Mouse (Mus musculus) midbrain, postnatal 0 days (tissue): ENCODE measurements around the gene Abcg1. TPM values are rescaled to one million over a fixed set of nuclear protein-coding genes. Genes with fewer than 3 reads are reported as not detected.
A peak's percentile ranks its signal among the peaks of the same experiment; 100 is the strongest.

Experiments
- ATAC-seq: fragments of 200-750 bp; cut with Nextera tagmentation; 2 replicates; pipeline ENCODE4 v1.8.0; 2017; ENCODE audit warnings: moderate number of reproducible peaks, mild to moderate bottlenecking, moderate TSS enrichment, moderate library complexity; ENCODE audit not compliant: low FRiP score
- DNase-seq: peaks from one replicate; pipeline ENCODE4 v3.0.0-alpha.2; 2015; ENCODE audit warnings: low spot score
- H3K27ac ChIP-seq: fragments of 300-500 bp; sonication (generic); 2 replicates; pipeline ENCODE4 v1.5.1; 2014; ENCODE audit warnings: low read depth, mild to moderate bottlenecking, low read length, mixed read lengths
- H3K27me3 ChIP-seq: fragments of 300-500 bp; sonication (generic); 2 replicates; pipeline ENCODE4 v1.6.1; 2014; ENCODE audit warnings: low read length, control low read depth, mixed read lengths; ENCODE audit not compliant: insufficient read depth
- H3K36me3 ChIP-seq: fragments of 300-500 bp; sonication (generic); 2 replicates; pipeline ENCODE4 v1.6.1; 2014; ENCODE audit warnings: low read length, control low read depth, mixed read lengths; ENCODE audit not compliant: insufficient read depth
- H3K4me1 ChIP-seq: fragments of 300-500 bp; sonication (generic); 2 replicates; pipeline ENCODE4 v1.6.1; 2014; ENCODE audit warnings: mild to moderate bottlenecking, control low read depth, antibody characterized with exemption, low read length, mixed read lengths; ENCODE audit not compliant: insufficient read depth
- H3K4me2 ChIP-seq: fragments of 300-500 bp; sonication (generic); 2 replicates; pipeline ENCODE4 v1.6.1; 2014; ENCODE audit warnings: low read depth, mild to moderate bottlenecking, low read length, mixed read lengths; ENCODE audit not compliant: poor library complexity, severe bottlenecking
- H3K4me3 ChIP-seq: fragments of 300-500 bp; sonication (generic); 2 replicates; pipeline ENCODE4 v1.5.1; 2014; ENCODE audit warnings: low read depth, mild to moderate bottlenecking, low read length, moderate library complexity
- H3K9ac ChIP-seq: fragments of 300-500 bp; sonication (generic); replicated peaks from 2 replicates; pipeline ENCODE4 v1.6.1; 2014; ENCODE audit warnings: mild to moderate bottlenecking, low read length, moderate library complexity, mixed read lengths; ENCODE audit not compliant: poor library complexity, severe bottlenecking
- H3K9me3 ChIP-seq: fragments of 300-500 bp; sonication (generic); 2 replicates; pipeline ENCODE4 v1.6.1; 2016; ENCODE audit warnings: low read length, control low read depth
- CTCF ChIP-seq: IDR thresholded peaks from 2 replicates; pipeline ENCODE4 v1.5.1; 2016; ENCODE audit warnings: antibody characterized with exemption, mild to moderate bottlenecking
- WGBS: fragments of 180-500 bp; shearing (Covaris S2); extraction: QIAGEN DNeasy Blood & Tissue Kit; methylation state at CpG from one replicate; pipeline ENCODE4 v1.1.7; 2014; 5-methylcytosine and 5-hydroxymethylcytosine counted together
- polyA plus RNA-seq: library from polyadenylated mRNA; unstranded; fragments of >200 nt; fragmentation: Nextera tagmentation; extraction: Ambion mirVana; gene quantifications from 2 replicates; pipeline ENCODE4 v1.2.1, GENCODE M21; 2015
- total RNA-seq: library from RNA; depleted of rRNA; stranded (reverse); fragments of >200 nt; gene quantifications from 2 replicates; pipeline ENCODE4 v1.2.3, GENCODE M21; 2014

Abcg1 gene
- total and polyA plus RNA-seq, 2 experiments from 2014 or later = 20.7 to 38.7 TPM

DNA sequence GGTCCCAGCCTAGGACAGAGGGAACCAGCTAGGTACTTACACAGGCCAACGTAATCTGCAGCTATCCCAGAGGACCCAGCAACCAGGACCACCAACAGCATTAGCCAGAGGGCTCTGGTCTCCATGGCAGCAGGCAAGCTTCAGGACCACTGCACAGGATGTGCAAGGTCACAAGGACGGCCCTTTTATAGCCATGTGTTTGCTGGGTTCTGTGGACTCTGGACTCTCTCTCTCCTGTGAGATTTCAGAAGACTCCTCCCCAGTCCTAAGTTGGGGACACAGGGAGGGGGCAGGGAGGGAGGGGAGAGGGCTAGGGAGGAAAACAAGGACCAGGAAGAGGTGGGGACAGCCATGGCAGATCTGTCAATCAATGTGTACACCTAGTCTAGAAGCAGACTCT is 72.0 kb downstream of the Abcg1 start, which contains the start of gene Tff3:
TSS of gene Tff3 (minus strand) at position 195 of the 400 bp plus-strand sequence.
- DNase-seq (no peak), ATAC-seq (no peak)
- 19% methylated on average over 2 of the region's 2 CpGs for WGBS
- Histone ChIP-seq H3K4me2 (no peak within 1 kb of the TSS), H3K27ac (no peak within 1 kb of the TSS), H3K27me3 (no peaks in the 10 kb centered on the region), H3K4me1 (no peaks in the 10 kb centered on the region), H3K9me3 (no peaks in the 10 kb centered on the region), H3K36me3 (no peaks in the 10 kb centered on the region), H3K4me3 (no peak within 1 kb of the TSS), H3K9ac (no peak within 1 kb of the TSS)
- no peak for TF ChIP-seq CTCF

DNA sequence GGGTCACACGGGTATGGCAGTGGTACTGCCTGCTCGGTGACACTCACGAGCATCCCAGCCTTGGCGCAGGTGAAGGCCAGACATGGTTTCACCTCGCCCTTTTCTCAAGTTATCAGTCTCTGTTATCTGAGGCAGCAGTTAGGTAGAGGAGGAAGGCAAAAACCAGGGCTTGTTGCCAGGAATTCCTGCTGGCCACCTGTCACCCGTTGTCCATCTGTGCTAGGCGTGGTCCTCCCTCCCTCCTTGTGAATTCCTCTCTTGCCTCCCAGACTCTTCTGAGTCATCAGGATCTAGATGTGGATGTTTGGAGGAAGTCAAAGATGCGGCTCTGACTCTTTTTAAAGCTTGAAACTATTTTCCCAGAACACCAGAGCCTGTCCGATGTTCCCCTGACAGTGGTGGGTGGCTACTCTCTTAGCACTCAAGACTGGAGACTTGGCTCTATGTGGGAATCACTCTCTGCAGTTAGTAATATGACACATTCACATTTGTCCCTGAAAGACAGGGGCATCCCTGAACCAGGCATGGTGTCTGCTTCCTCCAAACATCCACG is 73.9 kb downstream of the Abcg1 start:
- DNase-seq = peak; percentile 31
- H3K4me1 ChIP-seq = no peaks in the 10 kb centered on the region
- no peaks in the 10 kb centered on the region for H3K36me3 ChIP-seq
- H3K9ac ChIP-seq = no peak overlapping the region
- H3K9me3 ChIP-seq = no peaks in the 10 kb centered on the region
- no peak overlapping the region for H3K27ac ChIP-seq
- H3K27me3 ChIP-seq = no peaks in the 10 kb centered on the region
- 90% methylated on average over 10 of the region's 10 CpGs for WGBS
- no peak for TF ChIP-seq CTCF
- H3K4me2 ChIP-seq = no peak overlapping the region
- no peak for ATAC-seq
- H3K4me3 ChIP-seq = no peak overlapping the region

DNA sequence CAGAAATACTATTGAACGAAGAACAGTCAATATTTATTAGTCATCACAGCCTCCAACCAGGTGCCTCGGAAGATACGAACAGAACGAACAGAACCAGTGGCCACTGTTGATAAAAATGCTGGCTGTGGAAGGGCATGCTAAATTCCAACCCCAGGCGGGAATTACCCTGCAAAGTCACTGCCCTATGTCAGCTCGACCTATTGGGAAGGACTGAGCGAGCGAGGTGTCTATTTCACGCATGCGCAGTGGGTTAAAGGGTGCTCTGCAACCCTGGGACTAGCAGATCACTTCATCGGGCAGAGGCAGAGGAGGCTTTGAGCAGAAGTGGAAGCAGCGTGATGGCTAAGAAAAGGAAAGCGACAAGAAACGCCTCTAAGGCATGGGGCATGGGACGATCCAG is 76.3 kb downstream of the Abcg1 start:
- Histone ChIP-seq H3K9me3 (no peaks in the 10 kb centered on the region), H3K27ac (no peak overlapping the region), H3K36me3 (no peaks in the 10 kb centered on the region), H3K4me3 (no peak overlapping the region), H3K9ac (no peak overlapping the region), H3K4me2 (no peak overlapping the region), H3K27me3 (no peaks in the 10 kb centered on the region), H3K4me1 (no peaks in the 10 kb centered on the region)
- ATAC-seq = no peak
- DNase-seq = no peak
- no peak for TF ChIP-seq CTCF
- WGBS = 89% methylated on average over 15 of the region's 15 CpGs

DNA sequence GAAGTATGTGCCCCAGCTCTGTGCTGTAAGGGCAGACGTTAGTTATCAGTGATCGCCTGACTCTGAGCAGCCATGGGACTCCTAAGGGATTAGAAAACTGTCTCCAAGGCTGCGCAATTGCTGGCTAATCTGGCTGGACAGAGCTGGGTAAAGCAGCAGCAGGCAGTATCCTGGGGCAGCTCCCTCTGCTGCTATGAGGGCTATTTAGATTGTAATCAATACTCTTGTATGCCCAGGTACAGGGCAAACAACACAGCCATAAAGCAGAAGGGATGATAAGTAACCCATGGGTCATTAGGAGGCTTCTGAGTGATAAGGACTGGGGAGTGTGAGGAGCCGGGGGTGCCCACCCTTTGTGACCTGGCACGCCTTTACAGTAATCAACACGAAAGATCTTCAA is 77.4 kb downstream of the Abcg1 start:
- Histone ChIP-seq H3K4me3 (no peak overlapping the region), H3K9ac (no peak overlapping the region), H3K4me1 (no peaks in the 10 kb centered on the region), H3K27me3 (no peaks in the 10 kb centered on the region), H3K4me2 (no peak overlapping the region), H3K9me3 (no peaks in the 10 kb centered on the region), H3K27ac (no peak overlapping the region), H3K36me3 (no peaks in the 10 kb centered on the region)
- TF ChIP-seq CTCF = no peak
- WGBS = 74% methylated on average over 6 of the region's 6 CpGs
- ATAC-seq (no peak), DNase-seq (no peak)

DNA sequence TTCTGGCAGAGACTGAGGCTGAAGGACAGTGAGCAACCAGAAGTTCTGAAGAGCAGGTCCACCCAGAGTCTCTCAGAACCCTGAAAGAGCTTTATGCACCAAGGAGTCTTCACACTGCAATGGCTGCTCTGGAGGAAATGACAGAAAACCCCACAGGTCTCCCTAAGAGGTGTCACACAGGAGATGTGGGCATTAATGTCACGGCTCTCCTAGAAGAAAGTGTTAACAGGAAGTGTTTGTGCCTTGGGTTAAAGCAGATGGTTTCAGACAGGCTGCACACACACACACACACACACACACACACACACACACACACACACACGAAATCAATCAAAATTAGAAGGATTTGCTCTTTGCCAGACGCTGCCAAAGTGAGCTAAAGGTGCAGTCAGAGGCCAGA is 78.8 kb downstream of the Abcg1 start:
- Histone ChIP-seq H3K36me3 (no peaks in the 10 kb centered on the region), H3K4me3 (no peak overlapping the region), H3K4me1 (no peaks in the 10 kb centered on the region), H3K27ac (no peak overlapping the region), H3K9ac (no peak overlapping the region), H3K27me3 (no peaks in the 10 kb centered on the region), H3K4me2 (no peak overlapping the region), H3K9me3 (no peaks in the 10 kb centered on the region)
- DNase-seq = no peak
- WGBS = 75% methylated on average over 3 of the region's 3 CpGs
- no peak for ATAC-seq
- no peak for TF ChIP-seq CTCF

DNA sequence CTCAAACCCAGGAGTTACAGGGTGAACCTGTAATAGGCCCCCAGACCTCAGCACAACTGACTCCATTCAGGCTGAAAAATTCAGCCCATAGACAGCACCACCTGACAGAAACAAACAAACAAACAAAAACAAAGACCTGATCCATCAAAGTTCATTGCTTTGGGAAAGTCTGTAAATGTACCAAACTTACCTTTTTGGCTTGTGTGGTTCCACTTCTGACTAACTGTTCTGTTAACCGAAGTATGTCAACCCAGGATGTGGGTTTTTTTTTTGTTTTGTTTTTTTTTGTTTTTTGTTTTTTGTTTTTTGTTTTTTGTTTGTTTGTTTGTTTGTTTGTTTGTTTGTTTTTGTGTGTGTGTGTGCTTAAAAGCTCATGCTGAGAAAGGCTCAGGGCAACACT is 79.3 kb downstream of the Abcg1 start:
- Histone ChIP-seq H3K4me3 (no peak overlapping the region), H3K27me3 (no peaks in the 10 kb centered on the region), H3K4me1 (no peaks in the 10 kb centered on the region), H3K27ac (no peak overlapping the region), H3K4me2 (no peak overlapping the region), H3K36me3 (no peaks in the 10 kb centered on the region), H3K9me3 (no peaks in the 10 kb centered on the region), H3K9ac (no peak overlapping the region)
- no peak for TF ChIP-seq CTCF
- ATAC-seq (no peak), DNase-seq (no peak)
- WGBS = 95% methylated on average over 1 of the region's 1 CpGs
